Mouse (Mus musculus) myocyte (in vitro differentiated cells): ENCODE results near the gene Ptpn6.

Experiments used
- MYOD1 ChIP-seq, 3 experiments: IDR thresholded peaks; one replicate each; pipeline ENCODE4 v1.6.1; 2011; ENCODE audit warnings: control low read depth in 2 of 3, low read depth in 2 of 3, mild to moderate bottlenecking in 2 of 3, moderate library complexity in 1 of 3; ENCODE audit not compliant: insufficient read length in 2 of 3, control insufficient read depth in 1 of 3
- TCF3 ChIP-seq: IDR thresholded peaks from one replicate; pipeline ENCODE4 v1.6.1; 2011; ENCODE audit warnings: low read depth, control low read depth; ENCODE audit not compliant: insufficient read length

DNA sequence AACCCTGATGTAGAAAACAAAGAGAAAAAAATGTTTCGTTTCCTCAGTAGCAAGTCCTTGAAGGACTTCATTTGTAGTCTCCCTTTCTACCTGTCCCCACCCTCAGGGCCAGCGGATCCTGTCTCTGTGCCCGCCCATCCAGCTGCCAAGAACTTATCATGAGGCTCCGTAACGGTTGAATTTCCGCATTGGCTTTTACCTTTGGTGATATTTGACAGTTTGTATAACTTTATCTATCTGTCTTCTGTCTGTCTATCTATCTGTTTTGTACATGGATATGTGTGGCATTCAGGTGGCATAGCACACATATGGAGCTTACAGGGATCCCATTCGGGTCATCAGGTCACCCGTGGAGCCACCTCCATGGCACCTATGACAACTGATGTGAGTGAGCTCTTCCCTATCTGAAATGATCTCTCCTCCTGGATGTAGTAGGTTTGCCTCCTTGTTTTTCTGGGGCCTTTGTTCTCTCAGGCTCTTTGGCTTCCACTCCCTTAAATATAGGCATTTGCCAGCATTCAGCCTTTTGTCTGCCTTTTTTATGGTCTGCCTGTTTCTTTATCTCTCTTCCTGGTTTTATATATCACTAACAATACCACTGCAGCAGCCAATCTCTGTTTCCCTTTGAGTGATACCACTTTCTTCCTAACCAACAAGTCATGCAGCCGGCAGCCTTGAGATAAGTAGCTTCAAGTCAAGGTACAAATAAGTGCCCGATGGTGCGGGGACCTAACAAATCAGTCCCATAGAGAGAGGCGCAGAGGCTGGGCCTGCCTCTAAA is 52.7 kb downstream of the Ptpn6 start:
- no peak for TF ChIP-seq MYOD1 (IDR thresholded peaks at IDR 0.05; ENCODE audit: control insufficient read depth in 1 of 3, insufficient read length in 2 of 3, low read depth in 2 of 3)
- no peak for TF ChIP-seq TCF3
